Mouse (Mus musculus) megakaryocyte, embryonic 14.5 days (primary cell): ENCODE results near the gene Gramd1b.

Experiments used
- FLI1 ChIP-seq: IDR thresholded peaks from 2 replicates; pipeline ENCODE4 v1.6.1; 2012; ENCODE audit warnings: low read length, inconsistent platforms, mixed read lengths
- GATA1 ChIP-seq: IDR thresholded peaks from 3 replicates; pipeline ENCODE4 v1.6.1; 2012; ENCODE audit warnings: mixed read lengths, low read length, inconsistent platforms, borderline replicate concordance

DNA sequence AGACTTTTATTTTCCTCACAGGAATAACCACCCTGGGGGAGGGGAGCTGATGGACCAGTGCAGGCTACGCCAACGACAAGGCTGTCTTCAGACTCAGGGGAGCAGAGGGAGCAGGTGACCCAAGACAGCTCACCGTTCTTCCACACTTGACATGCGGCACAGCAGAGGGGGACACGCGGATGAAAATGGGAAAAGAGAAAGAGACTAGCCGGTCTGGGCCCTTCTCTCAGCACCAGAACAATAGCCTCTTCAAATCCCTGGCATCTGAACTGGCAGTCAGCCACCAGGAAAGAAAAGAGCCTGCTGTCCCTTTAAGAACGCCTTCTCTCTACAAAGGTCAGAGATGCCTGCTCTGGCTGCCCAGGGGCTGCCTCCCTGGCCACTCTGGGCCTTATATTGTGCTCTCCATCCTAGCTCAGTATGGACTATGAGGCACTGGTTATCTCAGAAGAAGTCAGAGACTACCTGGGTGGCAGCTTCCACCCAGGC, 172.7 kb downstream of the Gramd1b start:
- TF ChIP-seq GATA1 (no peak), FLI1 (no peak)
